Mouse (Mus musculus) naive thymus-derived CD4-positive, alpha-beta T cell, adult 2 months (primary cell): Measurements from ENCODE around the gene Oosp1.

Source experiments
- DNase-seq: peaks from one replicate; pipeline ENCODE4 v3.0.0-alpha.2; 2011; ENCODE audit warnings: low read depth

The Oosp1 gene

DNA sequence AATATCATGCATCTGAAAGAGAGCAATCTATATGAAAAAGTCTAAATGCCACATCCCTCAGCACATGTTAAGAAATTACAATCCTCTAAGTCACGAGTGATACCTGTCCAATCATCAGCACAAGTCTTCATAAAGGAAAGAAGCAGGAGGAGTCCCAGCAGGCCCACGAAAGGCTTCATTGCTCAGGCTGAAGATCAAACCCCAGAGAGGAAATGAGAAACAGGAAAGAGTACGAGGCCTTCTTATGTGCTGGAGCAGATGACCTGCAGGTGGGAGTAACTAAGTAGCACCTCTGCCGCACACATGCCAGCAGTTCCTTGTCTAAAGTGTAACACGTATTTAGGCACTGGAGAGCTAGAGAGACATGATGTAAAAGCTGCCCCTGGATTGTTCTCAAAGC lies at the start of gene Oosp1:
Gene Oosp1, minus strand, starts transcription at position 312 of the 400 bp plus-strand sequence.
- DNase-seq: peak; percentile 24

DNA sequence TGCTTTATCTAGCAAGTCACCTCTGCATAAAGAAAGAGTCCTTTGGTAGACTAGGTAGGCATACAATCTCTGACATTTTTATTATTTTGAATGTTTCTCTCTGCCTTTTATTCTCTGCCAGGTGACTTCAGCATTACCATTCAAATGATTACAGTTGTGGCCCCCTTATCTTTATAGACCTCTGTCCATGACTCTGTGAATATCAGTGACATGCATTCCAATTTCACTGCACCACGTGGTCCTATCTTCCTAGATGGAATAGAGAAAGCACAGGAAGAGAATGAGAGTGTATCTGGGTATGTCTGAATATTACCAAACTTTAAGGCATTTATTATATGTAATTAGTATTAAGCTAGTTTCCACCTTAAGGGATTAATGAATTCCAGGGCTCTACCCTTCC lies 45.5 kb upstream of the Oosp1 start:
- no peak for DNase-seq

DNA sequence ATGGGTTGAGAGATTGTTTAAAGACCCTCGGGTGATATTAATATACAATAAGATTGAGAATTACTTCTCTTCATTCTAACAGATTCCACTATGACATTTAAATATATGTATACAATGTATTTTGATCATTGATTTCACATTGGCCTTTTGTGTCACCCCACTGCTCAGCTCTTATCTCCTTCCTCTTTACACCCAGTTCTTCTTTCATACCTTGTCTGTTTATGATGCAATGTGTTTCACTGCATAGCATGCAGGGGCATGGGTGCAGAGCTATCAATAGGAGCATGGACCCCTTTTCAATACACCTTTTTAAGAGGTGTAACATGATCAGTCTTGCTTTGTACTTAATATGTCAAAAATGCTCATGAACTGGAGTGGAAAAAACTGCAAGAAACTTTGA lies 39.3 kb upstream of the Oosp1 start:
- DNase-seq: no peak

DNA sequence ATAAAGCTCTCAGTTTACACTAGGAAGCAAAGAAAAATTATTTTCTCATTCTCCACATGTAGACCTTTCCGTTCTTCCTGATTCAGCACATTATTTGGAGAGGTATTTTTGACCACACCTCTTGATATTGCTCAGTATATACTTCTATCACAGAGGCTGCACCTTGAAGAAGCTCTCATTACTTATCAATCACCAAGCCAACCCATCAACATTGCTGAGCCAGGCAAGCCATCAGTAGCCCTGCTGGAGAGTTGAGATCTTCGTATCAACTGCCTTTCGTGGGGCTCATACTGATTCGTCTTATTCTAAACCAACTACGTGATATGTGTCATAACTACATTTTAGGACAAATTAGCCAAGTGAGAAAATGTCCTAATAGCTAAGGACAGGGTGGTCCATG lies 36.4 kb upstream of the Oosp1 start:
- DNase-seq: no peak

DNA sequence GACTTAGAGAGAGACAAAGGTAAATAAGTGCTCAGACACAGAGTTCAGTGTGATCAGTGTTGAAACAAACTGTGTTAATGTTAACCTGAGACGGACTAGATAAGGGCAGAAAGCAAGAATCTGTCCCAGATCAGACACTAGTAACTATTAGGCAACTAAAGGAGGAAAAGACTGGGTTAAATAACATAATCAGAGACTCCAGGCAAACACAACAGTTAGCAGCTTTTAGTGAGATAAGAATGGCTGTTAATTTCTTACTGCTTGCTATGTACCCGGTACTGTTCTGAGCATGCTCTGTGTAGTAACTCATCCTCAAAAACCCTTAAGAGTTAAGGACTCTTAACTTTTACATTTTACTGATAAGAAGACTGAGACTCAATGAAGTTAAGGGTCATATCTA lies 35.0 kb upstream of the Oosp1 start:
- no peak for DNase-seq

DNA sequence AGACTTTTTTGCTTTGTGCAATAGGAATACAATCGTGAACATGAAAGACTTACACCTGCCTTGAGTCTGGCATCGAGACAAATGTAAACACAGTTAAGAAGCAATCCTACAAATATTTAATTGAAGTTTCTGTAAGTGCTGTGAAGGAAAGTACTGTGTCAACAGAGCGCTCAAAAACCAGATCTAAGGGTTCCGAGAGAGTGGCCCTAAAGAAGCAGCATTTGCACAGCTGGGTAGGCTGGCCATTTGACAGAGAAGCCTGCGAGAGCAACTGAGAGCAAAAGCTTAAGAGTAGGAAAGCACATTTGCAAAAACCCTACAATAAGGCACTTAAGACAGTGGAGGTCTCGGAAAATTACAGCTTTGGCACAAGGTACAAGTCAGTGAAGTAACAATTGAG lies 33.3 kb upstream of the Oosp1 start:
- DNase-seq: no peak

DNA sequence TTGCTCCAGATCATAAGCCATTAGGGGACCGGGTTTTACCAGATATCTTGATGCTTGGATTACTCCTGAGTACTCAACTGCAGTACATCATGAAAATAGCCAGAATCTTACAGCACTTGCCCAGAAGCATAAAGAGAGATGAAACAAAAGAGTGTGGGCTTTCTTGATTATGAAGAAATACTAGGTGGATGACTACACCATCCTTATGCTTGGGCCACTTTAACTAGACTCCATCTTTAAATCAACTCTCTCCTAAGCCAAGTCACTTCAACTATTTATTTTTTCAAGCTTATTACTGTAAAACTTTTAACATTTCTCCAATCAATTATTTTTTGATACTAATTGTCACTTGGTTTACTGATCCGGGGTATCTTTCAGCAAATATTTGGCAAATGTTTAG lies 32.9 kb upstream of the Oosp1 start:
- DNase-seq: no peak

DNA sequence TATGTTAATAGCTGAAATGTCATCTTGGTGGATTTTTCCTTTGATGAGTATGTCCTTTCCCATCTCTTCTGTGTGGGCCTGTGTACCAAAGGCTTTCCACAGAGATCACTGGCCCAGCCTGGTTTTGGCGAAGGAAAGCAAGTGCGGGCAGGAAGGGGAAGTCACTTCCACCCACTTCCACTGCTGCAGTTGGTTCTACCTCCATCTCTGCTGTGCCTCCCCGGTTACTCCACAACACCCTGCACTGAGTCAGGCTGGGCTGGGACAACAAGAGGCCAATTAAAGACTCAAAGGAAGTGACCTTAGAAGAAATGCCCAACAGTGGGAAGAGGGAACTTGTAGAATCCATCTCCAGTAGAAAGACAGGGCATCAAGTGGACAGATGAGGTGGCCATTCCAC lies 29.1 kb upstream of the Oosp1 start:
- DNase-seq: no peak

DNA sequence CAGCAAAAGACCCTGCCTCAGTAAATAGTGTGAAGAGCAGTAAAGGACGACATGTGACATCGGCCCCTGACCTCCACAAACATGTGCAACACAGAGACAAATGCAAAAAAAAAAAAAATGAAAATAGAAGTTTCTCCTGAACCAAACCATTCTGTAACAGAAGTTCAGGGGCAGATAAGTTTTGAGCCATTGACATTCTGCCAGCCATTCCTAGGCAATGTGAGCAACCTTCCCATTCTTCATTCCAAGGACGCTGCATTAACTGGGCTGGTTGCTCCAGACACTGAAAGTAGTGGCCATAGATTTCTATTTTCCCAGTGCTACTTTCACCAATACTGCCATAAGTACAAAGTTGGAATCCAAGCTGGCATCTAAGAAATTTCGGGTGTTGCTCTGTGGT lies 21.5 kb upstream of the Oosp1 start:
- DNase-seq: no peak

DNA sequence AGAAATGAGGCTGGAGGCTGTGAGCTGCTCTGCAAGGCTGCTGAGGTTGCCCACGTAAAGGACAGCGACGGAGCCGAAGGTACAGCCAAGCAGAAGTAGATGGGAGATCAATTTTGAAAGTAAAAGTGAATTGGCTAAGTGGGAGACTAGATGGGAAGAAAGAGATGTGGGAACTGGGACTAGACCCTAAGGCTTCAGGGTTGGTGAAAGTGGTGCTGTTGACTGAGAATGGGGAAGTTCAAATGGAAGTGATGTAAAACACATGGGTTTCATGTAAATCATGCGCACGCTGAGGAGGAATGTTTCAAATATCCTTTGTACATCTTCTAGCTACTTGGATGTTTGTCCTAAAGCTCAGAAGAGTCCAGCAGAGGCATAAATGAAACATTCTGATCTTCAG lies 7.4 kb upstream of the Oosp1 start:
- no peak for DNase-seq

DNA sequence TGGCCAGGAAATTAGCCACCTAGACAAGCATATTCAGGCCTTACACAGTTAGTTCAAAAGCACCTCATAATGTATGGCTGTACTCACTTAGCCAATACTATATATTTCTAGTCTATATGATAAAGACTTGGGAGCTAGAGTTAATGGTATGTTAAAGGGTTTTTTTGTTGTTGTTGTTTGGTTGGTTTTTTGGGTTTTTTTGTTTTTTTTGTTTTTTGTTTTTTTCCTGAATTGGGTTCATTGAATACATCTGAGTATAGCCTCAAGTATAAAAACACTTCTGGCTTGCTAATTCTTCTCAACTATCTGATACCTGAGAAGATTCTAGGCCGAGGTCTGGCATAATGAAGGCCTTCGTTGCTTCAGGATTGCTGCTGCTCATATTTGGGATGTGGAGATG lies 5.8 kb upstream of the Oosp1 start, which contains the start of gene Oosp3:
Gene Oosp3, plus strand, starts transcription at position 301 of the 400 bp plus-strand sequence.
- DNase-seq: no peak

DNA sequence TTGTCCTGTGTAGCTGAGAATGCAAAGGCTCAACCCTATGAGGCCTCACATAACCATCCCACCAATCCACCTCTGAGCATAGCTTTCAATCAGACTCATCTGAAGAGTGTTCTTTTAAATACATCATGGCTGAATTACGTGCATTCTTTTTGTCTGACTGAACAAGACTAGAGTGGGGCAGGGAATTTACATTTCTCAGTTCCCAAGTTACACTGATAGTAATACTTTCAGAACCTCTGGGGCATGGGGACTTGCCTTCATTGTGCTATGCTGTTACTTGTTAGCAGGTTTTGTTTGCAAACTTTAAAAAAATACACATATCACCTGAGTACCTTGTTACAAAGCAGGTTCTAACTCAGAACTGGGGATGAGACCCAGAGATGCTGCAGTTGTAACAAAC lies 504 bp upstream of the Oosp1 start:
- no peak for DNase-seq

DNA sequence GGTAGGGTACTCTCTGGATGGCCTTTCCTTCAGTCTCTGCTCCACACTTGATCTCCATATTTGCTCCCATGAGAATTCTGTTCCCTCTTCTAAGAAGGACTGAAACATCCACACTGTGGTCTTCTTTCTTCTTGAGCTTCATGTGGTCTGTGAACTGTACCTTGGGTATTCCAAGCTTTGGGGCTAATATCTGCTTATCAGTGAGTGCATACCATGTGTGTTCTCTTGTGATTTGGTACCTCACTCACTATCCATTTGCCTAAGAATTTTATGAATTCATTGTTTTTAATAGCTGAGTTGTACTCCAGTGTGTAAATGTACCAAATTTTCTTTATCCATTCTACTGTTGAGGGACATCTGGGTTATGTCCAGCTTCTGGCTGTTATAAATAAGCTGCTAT lies 29.4 kb downstream of the Oosp1 start:
- no peak for DNase-seq

DNA sequence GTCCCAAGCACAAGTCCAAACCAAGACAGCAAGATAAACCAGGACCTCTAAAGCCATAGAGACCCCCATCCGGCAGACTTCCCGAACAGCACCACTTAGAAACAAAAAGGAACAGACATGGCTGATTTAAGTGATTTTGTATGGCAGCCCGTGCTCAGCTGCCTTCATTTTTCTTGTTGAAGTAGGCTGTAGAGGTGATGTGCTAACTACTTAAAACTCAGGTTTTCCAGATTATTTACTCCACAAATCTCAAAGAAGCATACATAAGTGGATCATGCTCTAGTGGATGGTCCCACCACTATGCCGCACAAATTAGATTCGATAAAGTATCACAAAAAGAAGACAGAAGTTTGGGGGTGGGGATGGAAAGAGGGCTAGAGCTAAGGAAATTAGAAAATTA lies 30.5 kb downstream of the Oosp1 start, which contains the start of gene Oosp2:
Gene Oosp2, minus strand, starts transcription at position 101 of the 400 bp plus-strand sequence.
- no peak for DNase-seq

DNA sequence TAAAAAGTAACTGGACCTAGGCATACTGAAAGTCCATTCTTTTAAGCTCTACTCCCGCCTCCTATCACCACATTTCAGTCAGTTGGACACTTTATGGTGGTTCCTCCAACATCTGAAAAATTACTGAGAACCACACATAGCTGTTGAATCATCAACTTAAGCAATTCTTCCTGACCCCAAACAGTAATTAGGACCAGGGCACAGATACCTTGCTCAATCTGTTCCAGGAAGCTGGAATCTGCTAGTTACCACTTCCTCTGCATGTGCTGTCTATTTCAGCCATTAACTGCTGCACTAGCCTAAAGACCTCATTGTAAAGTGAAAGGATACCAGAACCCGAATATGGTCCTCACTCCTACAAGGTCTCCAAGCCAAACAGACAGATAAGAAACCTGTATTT lies 31.8 kb downstream of the Oosp1 start:
- DNase-seq: no peak

DNA sequence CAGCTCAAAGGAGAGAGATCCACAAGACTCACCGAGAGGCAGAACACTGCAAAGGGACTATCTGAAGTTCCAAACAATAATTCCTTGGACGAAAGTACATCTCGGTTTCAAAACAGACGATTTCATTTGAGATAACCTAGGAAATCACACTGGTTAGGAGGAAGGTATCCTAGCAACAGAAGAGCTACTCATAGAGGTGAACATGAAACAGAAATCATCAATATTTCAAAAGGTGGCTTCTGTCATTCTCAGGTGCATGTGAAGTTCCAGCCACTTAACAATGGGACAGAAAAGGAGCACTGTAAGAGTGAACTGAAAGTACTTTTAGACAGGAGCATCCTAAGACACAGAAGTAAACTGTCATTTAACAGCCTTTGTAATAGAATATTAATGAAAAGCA lies 41.4 kb downstream of the Oosp1 start:
- no peak for DNase-seq

DNA sequence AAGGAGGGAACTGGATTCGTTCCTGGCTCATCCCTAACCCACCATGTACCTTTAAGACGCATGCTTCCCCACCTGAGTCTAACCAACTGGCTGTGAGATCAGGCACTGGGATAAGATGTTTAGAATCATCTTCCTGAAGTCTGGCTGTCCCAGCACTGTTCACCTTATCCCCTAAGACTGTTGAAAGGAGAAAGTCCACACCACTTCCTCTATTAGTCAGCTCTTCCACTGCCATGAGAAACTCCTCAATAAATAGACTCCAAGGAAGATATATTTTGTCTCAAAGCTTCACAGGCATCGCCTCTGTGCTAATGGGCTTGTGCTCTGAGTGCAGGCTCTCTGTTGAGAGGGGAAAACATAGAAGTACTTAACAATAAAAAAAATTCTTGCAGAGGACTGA lies 44.8 kb downstream of the Oosp1 start:
- no peak for DNase-seq

DNA sequence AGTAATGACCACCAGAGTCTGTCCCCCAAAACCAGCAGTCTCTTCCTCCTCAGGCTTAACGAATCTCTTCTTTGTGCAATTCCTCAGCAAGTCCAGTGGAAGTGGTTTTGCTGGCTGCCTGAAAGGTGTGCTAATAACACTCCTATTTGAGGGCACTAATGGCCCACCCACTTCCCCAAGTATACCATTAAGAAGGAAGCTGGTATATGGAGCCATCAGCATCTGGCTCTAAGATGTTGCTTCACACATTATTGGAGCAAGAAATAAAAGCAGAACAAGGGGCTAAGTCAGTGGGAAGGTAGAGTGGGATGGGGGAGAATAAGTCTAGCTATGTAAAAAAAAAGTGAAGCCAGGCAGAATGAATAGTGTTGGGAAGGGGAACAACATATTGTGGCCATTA lies 50.2 kb downstream of the Oosp1 start, which contains the start of gene Ms4a3:
Gene Ms4a3, minus strand, starts transcription at position 120 of the 400 bp plus-strand sequence.
- no peak for DNase-seq

DNA sequence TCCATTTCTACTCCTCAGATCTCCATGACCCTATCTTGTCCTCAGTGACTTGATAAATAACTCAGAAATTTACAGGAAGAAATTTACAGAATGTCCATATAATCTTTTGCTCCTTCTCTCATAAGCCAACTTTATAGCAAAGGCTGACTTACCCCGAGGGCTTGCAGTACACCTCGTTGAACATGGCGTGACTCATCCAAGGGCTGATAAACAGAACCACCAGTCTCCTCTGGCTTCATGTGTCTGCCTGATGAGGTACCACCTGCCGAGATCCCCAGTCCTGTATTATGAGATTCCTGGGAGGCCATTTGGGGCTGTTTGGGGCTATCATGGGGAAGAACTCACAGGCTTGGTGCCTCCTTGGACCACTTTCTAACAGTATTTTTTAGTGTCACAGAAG lies 51.9 kb downstream of the Oosp1 start:
- DNase-seq: no peak

DNA sequence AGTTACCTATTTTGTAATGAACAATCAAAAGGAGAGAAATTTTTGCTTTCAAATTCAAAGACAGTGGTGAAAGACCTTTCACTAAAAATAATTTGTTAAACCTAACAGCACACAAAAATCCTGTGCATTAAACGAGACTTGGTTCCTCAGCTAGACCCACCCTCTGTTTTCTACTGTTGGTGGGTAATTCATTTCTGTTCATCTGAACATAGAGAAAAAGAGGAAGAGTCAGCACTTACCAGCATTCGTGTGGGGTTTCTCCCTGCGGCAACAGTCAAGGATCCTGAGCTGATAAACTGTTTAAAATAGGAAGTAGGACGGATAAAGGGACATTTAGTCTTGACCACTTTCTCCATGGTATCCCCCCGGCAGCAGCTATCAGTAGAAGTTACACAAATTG lies 55.4 kb downstream of the Oosp1 start:
- no peak for DNase-seq

DNA sequence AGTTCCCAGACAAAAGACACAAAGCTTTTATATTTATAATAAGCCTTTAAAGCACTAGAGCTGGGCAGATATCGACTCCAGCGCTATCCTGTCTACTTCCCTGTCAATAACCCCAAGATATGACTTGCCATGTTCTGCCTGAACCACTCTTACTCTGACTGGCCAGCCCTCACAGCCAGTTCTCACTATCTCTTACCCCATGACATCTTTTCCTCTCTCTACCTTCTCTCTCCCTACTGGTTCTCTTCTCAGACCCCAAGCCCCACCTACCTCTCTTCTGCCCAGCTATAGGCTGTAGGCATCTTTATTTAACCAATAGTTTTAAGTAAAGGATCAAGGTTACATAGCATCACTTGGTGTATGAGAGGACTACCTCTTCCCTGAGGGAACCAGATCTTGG lies 56.6 kb downstream of the Oosp1 start:
- DNase-seq: no peak

DNA sequence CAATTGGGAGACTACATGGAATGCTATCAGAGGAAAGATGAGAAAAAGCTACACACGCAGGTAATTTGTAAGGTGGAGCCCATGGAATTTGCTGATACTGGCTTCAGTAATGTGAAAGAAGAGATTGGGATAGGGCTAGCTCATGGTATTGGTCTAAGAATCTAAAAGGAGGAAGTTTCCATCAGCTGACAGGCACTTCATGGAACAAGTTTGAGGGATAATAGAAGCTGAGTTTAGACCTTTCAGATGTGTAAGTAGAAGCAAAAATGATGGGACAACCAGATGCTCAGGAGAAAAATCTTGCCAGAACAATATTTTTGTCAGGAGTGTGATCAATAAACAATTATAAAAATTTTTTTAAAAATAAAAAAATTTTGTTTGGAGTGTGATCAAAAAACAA lies 57.2 kb downstream of the Oosp1 start:
- DNase-seq: no peak

DNA sequence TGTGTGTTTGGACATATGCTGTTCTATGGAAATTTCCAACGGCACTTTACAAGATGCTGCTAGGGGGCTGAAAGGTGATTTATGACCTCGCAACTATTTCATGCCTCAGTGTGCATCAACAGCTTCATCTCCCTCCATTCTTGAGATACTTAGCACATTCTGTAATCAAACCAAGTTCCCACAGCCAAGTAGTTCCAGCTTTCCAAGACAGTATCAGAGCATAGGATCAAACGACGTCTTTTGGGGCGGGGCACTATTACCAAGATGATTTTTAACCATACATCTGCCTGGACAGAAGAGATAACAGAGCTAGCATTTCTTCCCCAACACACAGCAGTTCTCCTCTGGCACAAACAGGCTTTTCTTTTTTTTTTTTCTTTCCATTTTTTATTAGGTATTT lies 65.7 kb downstream of the Oosp1 start:
- no peak for DNase-seq

DNA sequence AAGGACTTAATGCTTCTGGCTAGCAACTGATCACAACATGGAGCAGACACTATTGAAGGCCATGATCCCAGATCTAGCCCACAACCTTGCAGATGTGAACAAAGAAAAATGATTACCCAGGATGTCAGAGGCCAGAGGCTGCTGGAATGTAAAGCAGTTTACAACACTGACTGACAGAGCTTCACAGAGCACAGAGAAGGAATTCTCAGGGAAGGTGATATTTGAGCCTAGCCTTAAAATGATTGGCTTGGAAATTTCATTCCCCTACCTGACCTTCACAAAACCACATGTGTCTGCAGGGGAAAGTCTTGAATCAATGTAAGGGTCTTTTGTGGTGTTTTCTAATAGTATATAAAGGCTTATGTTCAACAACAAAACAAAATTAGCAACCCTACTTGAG lies 66.2 kb downstream of the Oosp1 start:
- no peak for DNase-seq

DNA sequence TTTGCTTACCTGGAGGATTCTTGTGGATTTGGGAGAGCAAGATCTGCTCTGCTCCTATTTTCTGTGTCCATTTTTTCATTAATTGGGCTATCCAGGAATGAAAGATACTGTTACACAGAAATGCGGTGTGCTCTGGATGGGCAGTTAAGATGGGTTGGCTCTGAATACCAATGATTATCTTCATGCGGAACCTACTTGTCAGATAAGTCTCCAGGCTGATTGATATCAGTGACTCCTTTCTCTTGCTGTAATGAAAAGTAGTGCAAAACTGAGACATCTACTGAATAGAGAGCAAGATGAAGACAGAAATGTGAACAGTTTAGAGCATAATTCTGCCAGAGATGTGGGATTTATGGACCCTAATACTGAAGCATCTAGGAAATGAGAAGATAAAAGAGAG lies 67.4 kb downstream of the Oosp1 start, which contains the start of gene Ms4a2:
Gene Ms4a2, minus strand, starts transcription at position 169 of the 400 bp plus-strand sequence.
- DNase-seq: no peak
